Mouse (Mus musculus) testis, adult 10 weeks (tissue): ENCODE measurements around the gene Marveld1. TPM values are rescaled to one million over a fixed set of nuclear protein-coding genes. Genes with fewer than 3 reads are reported as not detected.

Experiments used
- polyA plus RNA-seq: library from polyadenylated mRNA; stranded (reverse); fragments of 350-450 nt; fragmentation: Illumina TruSeq; extraction: RNeasy Lipid Tissue Mini Kit (QIAGEN cat#74804); gene quantifications from one replicate; pipeline ENCODE4 v1.2.3, GENCODE M21; 2014; ENCODE audit warnings: low read depth, low replicate concordance

Marveld1 gene
- polyA plus RNA-seq, result 2.1 TPM

GRCm38 (mm10) chr19:42147170-42147768, at the start of gene Marveld1:
Gene Marveld1 (plus strand): TSS chr19:42147400.

GRCm38 (mm10) chr19:42128787-42129508, 18.3 kb upstream of the Marveld1 start, which contains the start of gene Avpi1:
Gene Avpi1 (minus strand): TSS chr19:42129059.

DNA sequence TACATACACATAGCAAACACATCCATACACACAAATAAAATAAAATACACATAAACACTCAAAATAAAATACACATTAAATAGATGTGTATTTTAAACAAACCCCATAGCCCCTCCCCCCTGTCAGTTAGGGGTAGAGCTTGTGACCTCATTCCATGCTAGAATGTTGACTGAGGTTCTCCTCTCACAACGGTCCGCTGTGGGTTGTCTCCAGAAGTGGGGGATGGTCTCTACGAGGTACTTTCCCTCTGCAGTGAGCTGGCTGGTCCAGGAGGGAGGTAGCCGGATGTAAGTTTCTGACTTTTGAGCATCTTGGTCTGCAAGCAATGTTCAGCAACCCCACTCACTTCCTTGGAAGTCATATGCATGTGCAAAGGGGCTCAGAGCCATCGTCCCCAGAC, 16.6 kb downstream of the Marveld1 start, which contains the start of gene Zfyve27:
Zfyve27 (plus strand) TSS at position 188 of the 400 bp plus-strand sequence.

Other genes starting within 250 kb of the Marveld1 start
- gene Pgam1, start 235.5 kb upstream of the Marveld1 start, polyA plus RNA-seq, result 53.2 TPM
- 32.7 TPM for gene Exosc1, start 214.0 kb upstream of the Marveld1 start, polyA plus RNA-seq
- 14.7 TPM for gene Zdhhc16, start 213.9 kb upstream of the Marveld1 start, polyA plus RNA-seq
- 14.9 TPM for gene Mms19, start 166.2 kb upstream of the Marveld1 start, polyA plus RNA-seq
- gene Ubtd1, start 165.6 kb upstream of the Marveld1 start, polyA plus RNA-seq, result 3.0 TPM
- not detected for gene Ankrd2, start 111.4 kb upstream of the Marveld1 start, polyA plus RNA-seq
- gene Hoga1, start 101.8 kb upstream of the Marveld1 start, polyA plus RNA-seq, result 24.0 TPM
- 264 TPM for gene 4933411K16Rik, start 95.2 kb upstream of the Marveld1 start, polyA plus RNA-seq
- 26.5 TPM for gene Morn4, start 61.0 kb upstream of the Marveld1 start, polyA plus RNA-seq
- gene Pi4k2a, start 56.9 kb upstream of the Marveld1 start, polyA plus RNA-seq, result 6.4 TPM
- gene Avpi1, start 18.3 kb upstream of the Marveld1 start, polyA plus RNA-seq, result 1.2 TPM
- 9.5 TPM for gene Zfyve27, start 16.6 kb downstream of the Marveld1 start, polyA plus RNA-seq
- gene Sfrp5, start 54.9 kb downstream of the Marveld1 start, polyA plus RNA-seq, result not detected
- 0.73 TPM for gene Golga7b, start 100.2 kb downstream of the Marveld1 start, polyA plus RNA-seq